Comparison of ENCODE assay signal across 8 mouse cellular contexts in the genomic region with DNA sequence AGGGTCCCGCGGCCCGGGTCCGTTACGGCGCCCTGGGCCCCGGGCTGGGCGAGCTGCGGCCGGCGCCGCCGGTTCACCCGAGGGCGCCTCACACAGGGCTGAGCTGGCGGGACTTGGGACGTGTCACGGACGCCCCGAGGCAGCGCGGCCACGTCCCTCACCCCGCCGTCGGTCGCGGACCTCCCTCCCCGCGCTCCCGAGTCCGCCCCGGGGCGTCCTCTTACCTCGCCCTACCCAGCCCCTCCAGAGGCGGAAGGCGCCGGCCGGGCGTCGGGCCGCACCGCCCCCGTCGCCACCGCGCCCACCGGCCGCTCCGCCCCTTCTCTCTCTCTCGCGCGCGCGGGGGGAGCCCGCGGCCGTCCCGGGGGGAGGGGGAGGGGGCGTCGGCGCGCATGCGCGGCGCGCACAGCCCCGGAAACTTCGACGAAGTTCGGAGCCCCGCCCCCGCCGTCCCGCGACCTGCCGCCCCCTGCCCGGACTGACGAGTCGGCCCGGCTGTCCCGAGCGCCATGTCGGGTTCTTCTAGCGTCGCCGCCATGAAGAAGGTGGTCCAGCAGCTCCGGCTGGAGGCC. TPM values are rescaled to one million over a fixed set of nuclear protein-coding genes. Genes with fewer than 3 reads are reported as not detected.
DNase-seq lines count a peak whose midpoint lies in the region; ATAC-seq and TF ChIP-seq lines count a peak whose summit lies in the region.

Gene Spata1, minus strand, starts transcription at position 323 of the 572 bp plus-strand sequence.
Gene Gng5, plus strand, starts transcription at position 377 of the 572 bp plus-strand sequence.

- H3K36me3 ChIP-seq in hindbrain, postnatal 0 days (ENCODE audit: insufficient read depth, low read length) = peaks cover 7% of the 10 kb centered on the region; the same call in 1 of the 2 replicates
- H3K36me3 ChIP-seq in megakaryocyte, embryonic 14.5 days (replicated peaks; ENCODE audit: low read length) = peaks cover 32% of the 10 kb centered on the region

- peak within 1 kb of the TSS; percentile 94 for H3K4me3 ChIP-seq in cortical plate, adult 2 months (ENCODE audit: insufficient read depth, low read length)
- peak within 1 kb of the TSS; percentile 81 for H3K4me3 ChIP-seq in hindbrain, postnatal 0 days (ENCODE audit: low read length)
- H3K4me3 ChIP-seq in megakaryocyte, embryonic 14.5 days (replicated peaks) = peak within 1 kb of the TSS; percentile 95

- no peaks in the 10 kb centered on the region; the same call in 1 of the 2 replicates for H3K4me1 ChIP-seq in cortical plate, adult 2 months (ENCODE audit: control insufficient read depth, insufficient read depth, low read length)
- no peaks in the 10 kb centered on the region for H3K4me1 ChIP-seq in hindbrain, postnatal 0 days (ENCODE audit: insufficient read depth, low read length)
- H3K4me1 ChIP-seq in megakaryocyte, embryonic 14.5 days = peaks cover 46% of the 10 kb centered on the region

- TF ChIP-seq CTCF in cortical plate, adult 2 months (IDR thresholded peaks at IDR 0.05; ENCODE audit: extremely low read depth, insufficient read depth, low read length) = no peak
- TF ChIP-seq CTCF in hindbrain, postnatal 0 days (IDR thresholded peaks at IDR 0.05; ENCODE audit: low read depth) = no peak

- WGBS in hindbrain, postnatal 0 days = 2% methylated on average over 65 of the region's 88 CpGs

- H3K4me2 ChIP-seq in hindbrain, postnatal 0 days (ENCODE audit: low read depth, low read length) = peak within 1 kb of the TSS; percentile 72

- peak within 1 kb of the TSS; percentile 96 for H3K27ac ChIP-seq in cortical plate, adult 2 months (ENCODE audit: insufficient read depth, low read length)
- peak within 1 kb of the TSS; percentile 83 for H3K27ac ChIP-seq in hindbrain, postnatal 0 days

- TF ChIP-seq POLR2A in cortical plate, adult 2 months (IDR thresholded peaks at IDR 0.05; ENCODE audit: extremely low read depth, insufficient read depth, low read length) = no peak

- H3K27me3 ChIP-seq in hindbrain, postnatal 0 days (ENCODE audit: insufficient read depth, low read length) = no peaks in the 10 kb centered on the region
- no peaks in the 10 kb centered on the region for H3K27me3 ChIP-seq in megakaryocyte, embryonic 14.5 days (replicated peaks)

- intact Hi-C loops in left cerebral cortex, postnatal 10 days (cut with DNase I) = loop anchor here (5.0 kb wide), 2 partner anchors 47 to 152 kb away; no protein-coding TSS in a partner anchor

- peak; percentile 87 for DNase-seq in ZHBTc4 (ENCODE audit: low read depth, low spot score)
- DNase-seq in gastrocnemius, adult 8-10 months (ENCODE audit: low spot score in 2 of 2) = peak; percentile 71 to 81
- peak; percentile 91 for DNase-seq in hindbrain, postnatal 0 days (ENCODE audit: low spot score)
- peak; percentile 22 to 92 for DNase-seq in left cerebral cortex, postnatal 10 days (ENCODE audit: extremely low spot score in 1 of 2, low spot score in 2 of 2)
- peak; percentile 46 for DNase-seq in right cerebral cortex, adult 18-20 months
- DNase-seq in urinary bladder, postnatal 10 days (ENCODE audit: low spot score) = peak; percentile 45

- peak; percentile 93 for ATAC-seq in hindbrain, postnatal 0 days

- H3K9ac ChIP-seq in hindbrain, postnatal 0 days (replicated peaks; ENCODE audit: low read length) = peak within 1 kb of the TSS; percentile 68

- H3K9me3 ChIP-seq in hindbrain, postnatal 0 days (ENCODE audit: low read length) = no peaks in the 10 kb centered on the region
- H3K9me3 ChIP-seq in megakaryocyte, embryonic 14.5 days = no peaks in the 10 kb centered on the region

RNA-seq across cellular contexts. Expression of gene Spata1, which starts in this region (rescaled TPM):
- polyA plus RNA-seq in cortical plate, adult 2 months (2012; rRNA removed) = 3.7 and 4.0 TPM in 2 replicates
- total RNA-seq in gastrocnemius, adult 8-10 months (2022) = 1 to 10 TPM; 5.0 to 7.1 (median 6.3) TPM
- total RNA-seq in hindbrain, postnatal 0 days (2014; rRNA removed) = 1.4 and 5.6 TPM in 2 replicates
- 3.2 and 4.9 TPM in 2 replicates for polyA plus RNA-seq in hindbrain, postnatal 0 days (2015; fragmentation: Nextera tagmentation; extraction: Ambion mirVana)
- total RNA-seq in left cerebral cortex, postnatal 10 days (2021) = 1 to 10 TPM; 4.6 to 9.0 TPM
- 0.56 and 0.61 TPM in 2 replicates for polyA plus RNA-seq in megakaryocyte, embryonic 14.5 days (2012; ENCODE audit: insufficient read depth, low replicate concordance)

RNA-seq across cellular contexts. Expression of gene Gng5, which starts in this region (rescaled TPM):
- 79.7 and 97.3 TPM in 2 replicates for polyA plus RNA-seq in cortical plate, adult 2 months (2012; rRNA removed)
- 100 to 1,000 TPM; 389 to 469 (median 438) TPM for total RNA-seq in gastrocnemius, adult 8-10 months (2022)
- total RNA-seq in hindbrain, postnatal 0 days (2014; rRNA removed) = 100 and 119 TPM in 2 replicates
- 411 and 424 TPM in 2 replicates for polyA plus RNA-seq in hindbrain, postnatal 0 days (2015; fragmentation: Nextera tagmentation; extraction: Ambion mirVana)
- 10 to 100 TPM; 49.6 to 51.3 TPM for total RNA-seq in left cerebral cortex, postnatal 10 days (2021)
- polyA plus RNA-seq in megakaryocyte, embryonic 14.5 days (2012; ENCODE audit: insufficient read depth, low replicate concordance) = 162 and 413 TPM in 2 replicates

Comparison
In these comparisons a context has a peak if more than half of its experiments do, and no peak if none do; other contexts are left out.
1. Peak in every context shown above with its lines: DNase-seq, ATAC-seq, H3K4me3 ChIP-seq and H3K27ac ChIP-seq.